Mouse (Mus musculus) forebrain, embryonic 14.5 days (tissue): ENCODE results near the gene Appl2. TPM values are rescaled to one million over a fixed set of nuclear protein-coding genes. Genes with fewer than 3 reads are reported as not detected.

Experiments used
- ATAC-seq: fragments of 200-750 bp; cut with Nextera tagmentation; 2 replicates; pipeline ENCODE4 v1.8.0; 2017; ENCODE audit warnings: mild to moderate bottlenecking, moderate library complexity
- DNase-seq: peaks from one replicate; pipeline ENCODE4 v3.0.0-alpha.2; 2015; ENCODE audit warnings: low spot score
- H3K27ac ChIP-seq: fragments of 300-500 bp; sonication (generic); 2 replicates; pipeline ENCODE4 v1.5.1; 2014; ENCODE audit warnings: low read depth, mild to moderate bottlenecking, control low read depth, low read length, moderate library complexity
- H3K27me3 ChIP-seq: fragments of 300-500 bp; sonication (generic); replicated peaks from 2 replicates; pipeline ENCODE4 v1.6.1; 2014; ENCODE audit warnings: low read length, control low read depth, mixed read lengths; ENCODE audit not compliant: control insufficient read depth, insufficient read depth
- H3K36me3 ChIP-seq: fragments of 300-500 bp; sonication (generic); 2 replicates; pipeline ENCODE4 v1.6.1; 2014; ENCODE audit warnings: low read length, control low read depth; ENCODE audit not compliant: control insufficient read depth, insufficient read depth
- H3K4me1 ChIP-seq: fragments of 300-500 bp; sonication (generic); 2 replicates; pipeline ENCODE4 v1.6.1; 2014; ENCODE audit warnings: antibody characterized with exemption, low read length, control low read depth; ENCODE audit not compliant: control insufficient read depth, insufficient read depth
- H3K4me2 ChIP-seq: fragments of 300-500 bp; sonication (generic); 2 replicates; pipeline ENCODE4 v1.6.1; 2014; ENCODE audit warnings: mild to moderate bottlenecking, control low read depth, low read length
- H3K4me3 ChIP-seq: fragments of 300-500 bp; sonication (generic); 2 replicates; pipeline ENCODE4 v1.5.1; 2014; ENCODE audit warnings: low read depth, low read length, control low read depth
- H3K9ac ChIP-seq: fragments of 300-500 bp; sonication (generic); 2 replicates; pipeline ENCODE4 v1.6.1; 2014; ENCODE audit warnings: mild to moderate bottlenecking, low read length, control low read depth, moderate library complexity
- H3K9me3 ChIP-seq: fragments of 300-500 bp; sonication (generic); replicated peaks from 2 replicates; pipeline ENCODE4 v1.6.1; 2016; ENCODE audit warnings: low read length, control low read depth, mixed read lengths; ENCODE audit not compliant: control insufficient read depth
- WGBS: fragments of 180-500 bp; shearing (Covaris S2); extraction: QIAGEN DNeasy Blood & Tissue Kit; methylation state at CpG from one replicate; pipeline ENCODE4 v1.1.7; 2014; 5-methylcytosine and 5-hydroxymethylcytosine counted together
- polyA plus RNA-seq: library from polyadenylated mRNA; unstranded; fragments of >200 nt; fragmentation: Nextera tagmentation; extraction: Ambion mirVana; gene quantifications from 2 replicates; pipeline ENCODE4 v1.2.1, GENCODE M21; 2014

Appl2 gene
- polyA plus RNA-seq, 1 experiment from 2014 or later = 20.2 TPM

GRCm38 (mm10) chr10:83608596-83608995 is 39.9 kb downstream of the Appl2 start:
- Histone ChIP-seq H3K4me3 (no peak overlapping the region), H3K27ac (no peak overlapping the region), H3K4me1 (no peaks in the 10 kb centered on the region), H3K27me3 (no peaks in the 10 kb centered on the region), H3K36me3 (peaks cover 69% of the 10 kb centered on the region), H3K9me3 (no peaks in the 10 kb centered on the region), H3K9ac (no peak overlapping the region), H3K4me2 (no peak overlapping the region)
- ATAC-seq = no peak
- no peak for DNase-seq
- 88% methylated on average over 8 of the region's 8 CpGs for WGBS

GRCm38 (mm10) chr10:83607111-83607510 is 41.4 kb downstream of the Appl2 start:
- Histone ChIP-seq H3K4me1 (no peaks in the 10 kb centered on the region), H3K4me2 (no peak overlapping the region), H3K27ac (no peak overlapping the region), H3K36me3 (peaks cover 69% of the 10 kb centered on the region), H3K9me3 (no peaks in the 10 kb centered on the region), H3K27me3 (no peaks in the 10 kb centered on the region), H3K4me3 (no peak overlapping the region), H3K9ac (no peak overlapping the region)
- no peak for DNase-seq
- ATAC-seq = no peak
- WGBS = 91% methylated on average over 3 of the region's 3 CpGs

GRCm38 (mm10) chr10:83605637-83606183 is 42.8 kb downstream of the Appl2 start:
- Histone ChIP-seq H3K9me3 (no peaks in the 10 kb centered on the region), H3K36me3 (peaks cover 68% of the 10 kb centered on the region), H3K4me2 (no peak overlapping the region), H3K4me1 (no peaks in the 10 kb centered on the region), H3K9ac (no peak overlapping the region), H3K4me3 (no peak overlapping the region), H3K27me3 (no peaks in the 10 kb centered on the region), H3K27ac (no peak overlapping the region)
- 47% methylated on average over 8 of the region's 8 CpGs for WGBS
- DNase-seq (no peak), ATAC-seq (no peak)

GRCm38 (mm10) chr10:83603956-83604564 is 44.5 kb downstream of the Appl2 start:
- ATAC-seq = no peak
- H3K36me3 ChIP-seq = peaks cover 65% of the 10 kb centered on the region
- no peaks in the 10 kb centered on the region for H3K4me1 ChIP-seq
- H3K9ac ChIP-seq = no peak overlapping the region
- no peaks in the 10 kb centered on the region for H3K27me3 ChIP-seq
- WGBS = 76% methylated on average over 10 of the region's 10 CpGs
- no peak overlapping the region for H3K27ac ChIP-seq
- no peak overlapping the region for H3K4me2 ChIP-seq
- no peaks in the 10 kb centered on the region for H3K9me3 ChIP-seq
- no peak overlapping the region for H3K4me3 ChIP-seq
- DNase-seq = peak; percentile 18

- Histone ChIP-seq H3K9me3 (no peaks in the 10 kb centered on the region), H3K4me3 (no peak overlapping the region), H3K4me2 (no peak overlapping the region), H3K27ac (no peak overlapping the region), H3K36me3 (peaks cover 61% of the 10 kb centered on the region), H3K27me3 (no peaks in the 10 kb centered on the region), H3K4me1 (no peaks in the 10 kb centered on the region), H3K9ac (no peak overlapping the region)
- WGBS = 83% methylated on average over 11 of the region's 11 CpGs
- ATAC-seq = no peak
- DNase-seq = no peak
Observed at GRCm38 (mm10) chr10:83600650-83601049, 47.9 kb downstream of the Appl2 start.

GRCm38 (mm10) chr10:83594526-83594925 is 54.0 kb downstream of the Appl2 start:
- WGBS = 91% methylated on average over 5 of the region's 5 CpGs
- DNase-seq (no peak), ATAC-seq (no peak)
- H3K36me3 ChIP-seq = peaks cover 75% of the 10 kb centered on the region
- no peaks in the 10 kb centered on the region for H3K27me3 ChIP-seq
- H3K27ac ChIP-seq = no peak overlapping the region
- no peak overlapping the region for H3K4me2 ChIP-seq
- H3K4me3 ChIP-seq = no peak overlapping the region
- no peaks in the 10 kb centered on the region for H3K4me1 ChIP-seq
- H3K9ac ChIP-seq = no peak overlapping the region
- H3K9me3 ChIP-seq = no peaks in the 10 kb centered on the region

GRCm38 (mm10) chr10:83592616-83593015 is 55.9 kb downstream of the Appl2 start:
- WGBS = 92% methylated on average over 7 of the region's 7 CpGs
- Histone ChIP-seq H3K27ac (no peak overlapping the region), H3K4me1 (no peaks in the 10 kb centered on the region), H3K27me3 (no peaks in the 10 kb centered on the region), H3K9ac (no peak overlapping the region), H3K9me3 (no peaks in the 10 kb centered on the region), H3K36me3 (peaks cover 77% of the 10 kb centered on the region), H3K4me2 (no peak overlapping the region), H3K4me3 (no peak overlapping the region)
- DNase-seq (no peak), ATAC-seq (no peak)

GRCm38 (mm10) chr10:83590801-83591200 is 57.7 kb downstream of the Appl2 start:
- Histone ChIP-seq H3K4me2 (no peak overlapping the region), H3K27me3 (no peaks in the 10 kb centered on the region), H3K36me3 (peaks cover 85% of the 10 kb centered on the region), H3K4me1 (no peaks in the 10 kb centered on the region), H3K4me3 (no peak overlapping the region), H3K9me3 (no peaks in the 10 kb centered on the region), H3K9ac (no peak overlapping the region), H3K27ac (no peak overlapping the region)
- 78% methylated on average over 6 of the region's 6 CpGs for WGBS
- DNase-seq = peak; percentile 11
- ATAC-seq = no peak
